Mouse (Mus musculus) myocyte (in vitro differentiated cells): ENCODE data around the gene Gak.

Experiments used
- E2F4 ChIP-seq: IDR thresholded peaks from one replicate; pipeline ENCODE4 v1.6.1; 2011; ENCODE audit warnings: mild to moderate bottlenecking, control low read depth, moderate library complexity; ENCODE audit not compliant: insufficient read depth
- MAX ChIP-seq: IDR thresholded peaks from one replicate; pipeline ENCODE4 v1.6.1; 2011; ENCODE audit warnings: low read depth, mild to moderate bottlenecking, control low read depth
- POLR2A ChIP-seq: IDR thresholded peaks from one replicate; pipeline ENCODE4 v1.6.1; 2011; ENCODE audit warnings: low read depth, mild to moderate bottlenecking, control low read depth, moderate library complexity; ENCODE audit not compliant: insufficient read length
- REST ChIP-seq: IDR thresholded peaks from one replicate; pipeline ENCODE4 v1.6.1; 2011; ENCODE audit warnings: mild to moderate bottlenecking, control low read depth, moderate library complexity; ENCODE audit not compliant: insufficient read depth, insufficient read length

- TF ChIP-seq POLR2A (no peak), MAX (no peak), REST (no peak), E2F4 (no peak)
Observed at GRCm38 (mm10) chr5:108648937-108649576, 19.5 kb upstream of the Gak start.
